Mouse (Mus musculus) olfactory bulb, adult 2 months (tissue): ENCODE measurements at regions not wholly inside any gene's neighbourhood (a gene's known extent, or its start where the extent isn't known, plus 50 kb on each side); places are given as distances from the start of the nearest gene placed in this dataset.

Experiments used
- H3K27ac ChIP-seq: fragments of 200-500 bp; 2 replicates; pipeline ENCODE4 v1.5.1; 2012; ENCODE audit warnings: low read depth, low read length; ENCODE audit not compliant: insufficient read depth
- H3K4me1 ChIP-seq: fragments of 200-500 bp; 2 replicates; pipeline ENCODE4 v1.6.1; 2012; ENCODE audit warnings: low read length; ENCODE audit not compliant: control insufficient read depth, insufficient read depth
- H3K4me3 ChIP-seq: fragments of 200-500 bp; 2 replicates; pipeline ENCODE4 v1.5.1; 2012; ENCODE audit warnings: mild to moderate bottlenecking, low read depth, low read length, moderate library complexity; ENCODE audit not compliant: insufficient read depth
- CTCF ChIP-seq: fragments of 200-500 bp; IDR thresholded peaks from 2 replicates; pipeline ENCODE4 v1.5.1; 2012; ENCODE audit warnings: low read depth, mild to moderate bottlenecking, low read length, moderate library complexity; ENCODE audit not compliant: insufficient read depth
- POLR2A ChIP-seq: fragments of 200-500 bp; IDR thresholded peaks from 2 replicates; pipeline ENCODE4 v1.6.1; 2012; ENCODE audit warnings: mild to moderate bottlenecking, low read depth, low read length, moderate library complexity; ENCODE audit not compliant: insufficient read depth
- WGBS: fragments of 180-500 bp; shearing (Covaris S2); methylation state at CpG from one replicate; pipeline ENCODE4 v1.1.7; 2018; 5-methylcytosine and 5-hydroxymethylcytosine counted together

DNA sequence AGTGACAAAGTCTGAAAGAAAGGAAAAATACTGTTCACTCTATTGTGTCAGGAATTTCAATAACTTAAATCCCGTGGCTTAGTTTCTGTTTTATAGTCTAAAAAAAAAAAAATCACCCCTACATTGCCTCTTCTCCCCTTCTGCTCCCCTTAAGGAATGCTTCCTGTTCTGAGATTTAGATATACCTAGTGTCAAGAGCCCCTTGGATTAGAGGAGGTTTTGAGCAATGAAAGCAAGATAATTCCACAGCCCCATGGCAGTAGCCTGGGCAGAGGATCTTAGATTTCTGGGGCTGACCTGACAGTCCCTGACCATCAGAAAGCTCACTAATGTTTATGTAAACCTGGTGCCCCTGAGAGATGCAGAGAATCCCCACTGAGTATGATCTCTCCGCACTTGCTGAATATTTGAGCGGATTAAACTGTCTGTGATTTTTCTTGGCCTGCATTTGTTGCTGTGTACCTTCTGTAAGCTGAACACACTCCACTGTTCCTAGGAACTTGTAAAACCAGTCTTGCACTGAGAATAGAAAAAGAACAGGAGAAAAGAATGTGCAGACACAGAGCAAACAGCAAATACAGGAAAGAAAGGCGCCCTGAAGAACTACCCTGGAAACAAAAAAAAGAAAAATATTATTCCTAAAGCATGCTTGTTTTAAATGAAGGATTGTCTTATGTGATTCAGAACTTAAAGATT, 164.3 kb downstream of the Cxxc4 start:
- TF ChIP-seq CTCF, result no peak
- H3K4me1 ChIP-seq, result no peaks in the 10 kb centered on the region
- no peak overlapping the region for H3K27ac ChIP-seq
- 71% methylated on average over 4 of the region's 4 CpGs for WGBS
- H3K4me3 ChIP-seq, result no peak overlapping the region

DNA sequence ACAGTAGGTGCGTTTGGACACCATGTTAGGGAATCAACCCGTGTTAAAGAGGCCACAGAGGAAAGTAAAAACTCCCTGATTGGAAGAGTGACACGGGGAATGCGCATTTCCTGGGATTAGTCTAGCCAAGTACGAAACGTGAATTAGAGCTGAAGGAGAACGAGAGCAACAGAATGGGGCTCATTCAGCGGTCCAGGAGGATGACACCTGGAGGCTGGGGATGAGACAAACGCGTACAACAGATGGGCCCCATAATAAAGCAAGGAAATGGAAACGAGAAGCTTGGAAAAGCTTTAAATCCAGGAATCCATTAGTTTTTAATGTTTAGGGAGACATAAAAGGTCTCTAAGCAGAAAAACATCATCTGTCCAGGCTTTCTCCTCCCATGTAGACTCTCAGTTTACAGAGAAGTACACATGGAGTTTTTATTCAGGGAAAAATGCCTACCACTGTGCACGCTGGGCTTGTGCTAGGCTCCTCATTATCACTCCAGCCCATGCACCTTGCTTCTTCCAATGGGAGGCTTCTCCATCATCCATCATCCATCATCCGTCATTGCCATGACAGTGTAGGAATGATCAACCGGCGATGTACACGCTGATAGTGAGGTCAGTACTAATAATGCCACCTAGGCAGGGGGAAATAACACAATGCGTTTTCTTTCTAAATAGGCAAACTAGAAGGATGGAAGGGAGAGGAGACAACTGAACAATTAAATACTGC, 179.5 kb downstream of the Cxxc4 start:
- Histone ChIP-seq H3K4me1 (no peaks in the 10 kb centered on the region), H3K4me3 (no peak overlapping the region), H3K27ac (no peak overlapping the region)
- WGBS, result 77% methylated on average over 17 of the region's 17 CpGs
- no peak for TF ChIP-seq CTCF
- no peak for TF ChIP-seq POLR2A

DNA sequence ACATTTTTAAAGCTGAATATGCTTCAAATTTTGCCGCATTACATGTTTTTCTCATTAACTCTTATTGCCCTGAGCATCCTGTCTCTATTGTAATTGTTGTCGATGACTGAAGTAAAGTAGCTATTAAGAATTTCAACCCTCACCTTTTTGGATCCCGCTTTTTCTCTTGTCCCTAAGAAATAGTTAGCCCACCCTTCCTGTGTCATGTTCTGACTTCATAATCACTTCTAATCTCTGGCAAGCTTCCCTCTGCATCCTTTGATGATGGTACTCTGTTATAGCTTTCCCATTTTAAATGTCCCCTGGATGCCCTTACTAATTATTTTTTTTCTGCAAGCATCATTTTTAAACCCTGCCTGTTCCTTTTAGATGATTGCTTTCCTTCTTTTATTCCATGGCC, 191.3 kb downstream of the Cxxc4 start:
- Histone ChIP-seq H3K27ac (no peak overlapping the region), H3K4me3 (no peak overlapping the region), H3K4me1 (no peaks in the 10 kb centered on the region)
- TF ChIP-seq POLR2A (no peak), CTCF (no peak)
- WGBS, result 87% methylated on average over 3 of the region's 3 CpGs

DNA sequence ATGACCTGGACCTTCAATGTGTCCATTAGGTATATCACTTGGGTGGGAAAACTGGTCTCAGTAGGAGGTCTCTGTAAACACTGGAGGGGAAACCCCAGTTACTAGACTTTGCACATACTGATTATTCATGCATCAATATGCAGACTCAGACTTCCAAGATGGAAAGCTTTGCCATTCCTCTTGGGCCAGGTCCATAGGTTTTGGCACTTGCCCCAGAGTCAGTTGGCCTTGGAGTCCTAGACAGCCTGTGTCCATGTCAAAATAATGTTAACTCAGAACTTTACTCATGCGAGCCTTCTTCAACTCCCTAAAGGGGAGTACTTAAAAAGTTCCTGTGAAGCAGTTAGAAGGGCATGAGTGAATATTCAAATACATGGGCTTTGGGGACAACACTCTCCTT, 230.3 kb downstream of the Cxxc4 start:
- WGBS, result 60% methylated on average over 1 of the region's 1 CpGs

DNA sequence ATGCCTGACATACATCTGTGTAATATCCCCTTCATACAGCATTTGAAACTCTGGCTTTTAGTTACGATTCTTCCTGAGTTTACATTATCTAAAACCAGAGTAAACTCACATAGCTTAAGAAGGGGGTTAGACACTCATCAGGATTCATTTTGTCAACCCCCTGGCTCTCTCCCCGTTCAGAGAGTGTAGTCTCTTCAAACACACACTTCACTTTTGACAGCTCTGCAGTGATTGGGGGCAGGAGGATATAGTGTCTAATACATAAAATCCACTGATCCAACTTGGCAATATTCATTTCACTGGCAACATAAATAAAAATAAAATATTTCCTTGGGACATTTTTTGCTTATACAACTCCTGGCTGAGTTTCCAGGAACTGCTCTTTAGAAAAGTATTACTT, 251.0 kb downstream of the Cxxc4 start:
- H3K4me1 ChIP-seq, result no peaks in the 10 kb centered on the region
- no peak overlapping the region for H3K27ac ChIP-seq
- TF ChIP-seq POLR2A, result no peak
- no peak for TF ChIP-seq CTCF
- no peak overlapping the region for H3K4me3 ChIP-seq
- 75% methylated on average over 2 of the region's 2 CpGs for WGBS

More for the DNA sequence above, 230.3 kb downstream of the Cxxc4 start:
- H3K27ac ChIP-seq, result no peak overlapping the region
- no peak overlapping the region for H3K4me3 ChIP-seq
- H3K4me1 ChIP-seq, result no peaks in the 10 kb centered on the region
- TF ChIP-seq CTCF (no peak), POLR2A (no peak)

DNA sequence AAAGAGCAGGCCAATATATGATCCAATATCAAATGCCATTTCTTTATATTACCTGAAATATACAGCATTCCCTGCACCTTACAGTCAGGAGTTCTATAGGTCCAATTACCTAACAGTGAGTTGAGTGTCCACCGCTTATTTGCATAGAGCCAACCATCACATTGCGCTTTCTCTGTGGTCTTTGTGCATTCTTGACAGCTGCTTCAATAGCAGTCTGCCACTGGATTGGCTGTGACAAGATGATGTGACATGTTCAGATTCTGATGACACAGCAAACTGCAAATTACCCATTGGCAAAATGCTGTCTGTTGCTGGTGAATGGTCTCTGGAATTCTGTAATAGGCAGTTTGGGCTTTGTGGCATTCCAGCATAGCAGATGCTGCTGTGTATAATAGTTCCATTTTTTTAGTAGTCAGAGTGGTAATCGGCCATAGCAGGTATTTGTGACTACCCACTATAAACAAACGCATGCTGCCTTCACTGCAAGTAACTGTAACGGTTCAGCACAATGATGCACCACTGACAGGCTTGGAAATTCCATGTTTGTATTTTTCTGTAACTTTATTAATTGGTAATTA, 253.8 kb downstream of the Cxxc4 start:
- H3K4me1 ChIP-seq, result no peaks in the 10 kb centered on the region
- 47% methylated on average over 5 of the region's 5 CpGs for WGBS
- H3K4me3 ChIP-seq, result no peak overlapping the region
- TF ChIP-seq CTCF (no peak), POLR2A (no peak)
- no peak overlapping the region for H3K27ac ChIP-seq

DNA sequence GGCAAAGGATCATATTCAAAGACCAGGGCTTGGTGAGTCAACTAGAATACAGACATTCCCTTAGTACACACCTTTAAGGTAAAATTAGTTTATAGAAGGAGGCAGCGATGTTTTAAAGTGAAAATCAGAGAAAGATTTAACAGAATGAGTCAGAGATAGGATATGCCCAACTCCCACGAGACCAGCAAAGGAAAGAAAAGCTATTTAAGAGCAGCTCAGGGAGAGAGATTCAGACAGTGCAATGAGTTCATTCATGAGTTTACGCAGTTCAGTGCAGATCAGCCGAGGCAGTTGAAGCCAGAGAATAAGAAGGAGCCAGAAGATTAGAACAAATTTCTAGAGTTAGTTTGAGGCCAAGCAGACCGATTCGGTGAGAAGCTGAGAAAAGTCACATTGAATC, 273.4 kb downstream of the Cxxc4 start:
- Histone ChIP-seq H3K4me1 (no peaks in the 10 kb centered on the region), H3K27ac (no peak overlapping the region), H3K4me3 (no peak overlapping the region)
- TF ChIP-seq CTCF, result no peak
- no peak for TF ChIP-seq POLR2A
- WGBS, result 42% methylated on average over 6 of the region's 6 CpGs

DNA sequence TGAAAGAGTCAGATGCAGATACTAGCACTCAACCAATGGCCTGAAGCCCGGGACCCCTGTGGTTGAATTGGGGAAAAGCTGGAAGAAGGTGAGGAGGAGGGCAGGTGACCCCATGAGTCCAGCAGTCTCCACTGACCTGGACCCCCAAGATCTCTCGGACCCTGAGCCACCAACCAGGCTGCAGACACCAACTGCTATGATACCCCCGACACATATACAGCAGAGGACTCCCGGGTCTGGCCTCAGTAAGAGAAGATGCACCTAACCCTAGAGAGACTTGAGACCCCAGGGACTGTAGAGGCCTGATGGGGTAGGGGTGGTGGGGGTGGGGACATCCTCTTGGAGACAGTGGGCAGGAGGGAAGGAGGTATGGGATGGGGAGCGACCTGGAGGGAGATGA, 289.5 kb downstream of the Cxxc4 start:
- H3K27ac ChIP-seq, result no peak overlapping the region
- TF ChIP-seq CTCF (no peak), POLR2A (no peak)
- WGBS, result 87% methylated on average over 5 of the region's 5 CpGs
- H3K4me1 ChIP-seq, result no peaks in the 10 kb centered on the region
- no peak overlapping the region for H3K4me3 ChIP-seq

DNA sequence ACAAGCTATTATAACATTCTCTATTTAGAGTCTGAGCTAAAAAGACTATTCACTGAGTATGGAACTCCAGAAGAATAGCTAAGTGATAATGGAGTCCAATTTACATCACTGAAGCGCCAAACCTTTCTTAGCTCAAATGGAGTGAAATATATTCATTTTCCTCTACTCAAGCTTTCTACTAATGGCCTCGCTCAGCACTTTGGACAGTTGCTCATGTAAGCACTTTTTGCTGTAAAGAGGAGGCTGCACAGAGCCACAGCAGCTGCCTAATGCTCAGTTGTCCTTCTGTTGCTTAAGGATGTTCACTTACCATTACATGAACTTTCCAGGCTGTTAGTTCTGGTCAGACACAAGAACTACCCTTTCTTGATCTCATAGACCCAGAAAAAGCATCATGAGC, 268.7 kb upstream of the Tacr3 start:
- H3K27ac ChIP-seq, result no peak overlapping the region
- H3K4me3 ChIP-seq, result no peak overlapping the region
- TF ChIP-seq CTCF, result no peak
- no peak for TF ChIP-seq POLR2A
- WGBS, result 55% methylated on average over 2 of the region's 2 CpGs
- no peaks in the 10 kb centered on the region for H3K4me1 ChIP-seq

DNA sequence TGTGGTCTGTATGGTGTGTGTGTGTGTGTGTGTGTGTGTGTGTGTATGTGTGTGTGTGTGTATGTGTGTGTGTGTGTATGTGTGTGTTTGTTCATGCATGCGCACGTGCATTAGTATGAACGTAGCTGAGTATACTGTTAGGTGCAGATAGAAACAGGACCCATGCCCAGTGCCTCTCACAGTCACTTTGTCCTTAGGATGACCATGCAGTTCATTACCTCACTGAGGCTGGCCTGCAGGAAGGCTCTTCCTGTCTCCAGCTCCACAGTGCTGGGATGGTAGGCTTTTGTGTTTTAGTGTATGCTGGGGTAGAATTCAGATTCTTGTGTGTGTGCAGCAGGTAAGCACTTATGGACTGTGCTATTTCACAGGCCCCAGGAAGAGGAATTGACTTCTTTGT, 250.0 kb upstream of the Tacr3 start:
- 91% methylated on average over 3 of the region's 3 CpGs for WGBS
- no peak overlapping the region for H3K4me3 ChIP-seq
- H3K27ac ChIP-seq, result no peak overlapping the region
- H3K4me1 ChIP-seq, result no peaks in the 10 kb centered on the region
- TF ChIP-seq POLR2A (no peak), CTCF (no peak)
